Mouse (Mus musculus): ENCODE measurements around the gene Ermp1. TPM values are rescaled to one million over a fixed set of nuclear protein-coding genes. Genes with fewer than 3 reads are reported as not detected.

The Ermp1 gene
- polyA plus RNA-seq, 1 experiment from 2014 or later = 7.9 TPM

DNA sequence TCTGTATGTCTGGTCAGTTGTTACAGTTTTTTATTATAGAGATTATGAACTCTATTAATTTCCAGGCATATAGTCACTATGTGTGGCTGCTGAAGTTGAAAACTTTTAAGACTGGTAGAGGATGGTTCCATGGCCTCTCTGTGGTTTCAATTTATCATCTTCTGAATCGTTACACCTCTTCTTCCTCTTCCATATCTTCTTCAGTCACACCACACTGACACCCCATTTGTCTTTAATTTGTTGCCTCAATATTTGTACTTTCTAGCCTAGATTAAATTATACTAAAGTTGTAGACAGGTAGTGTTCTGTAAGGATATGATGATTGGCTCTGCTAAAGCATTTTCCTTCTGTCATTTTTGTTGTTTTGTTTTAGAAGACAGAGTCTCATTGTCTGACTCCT is 81.7 kb downstream of the Ermp1 start:
- ATAC-seq = no peak
- Histone ChIP-seq H3K4me2 (replicated peaks) (no peak overlapping the region), H3K4me1 (replicated peaks) (no peaks in the 10 kb centered on the region), H3K27ac (no peak overlapping the region), H3K36me3 (peaks cover 18% of the 10 kb centered on the region), H3K9ac (replicated peaks) (no peak overlapping the region), H3K9me3 (no peaks in the 10 kb centered on the region), H3K4me3 (replicated peaks) (no peak overlapping the region), H3K27me3 (no peaks in the 10 kb centered on the region)
- WGBS = 97% methylated on average over 1 of the region's 1 CpGs

DNA sequence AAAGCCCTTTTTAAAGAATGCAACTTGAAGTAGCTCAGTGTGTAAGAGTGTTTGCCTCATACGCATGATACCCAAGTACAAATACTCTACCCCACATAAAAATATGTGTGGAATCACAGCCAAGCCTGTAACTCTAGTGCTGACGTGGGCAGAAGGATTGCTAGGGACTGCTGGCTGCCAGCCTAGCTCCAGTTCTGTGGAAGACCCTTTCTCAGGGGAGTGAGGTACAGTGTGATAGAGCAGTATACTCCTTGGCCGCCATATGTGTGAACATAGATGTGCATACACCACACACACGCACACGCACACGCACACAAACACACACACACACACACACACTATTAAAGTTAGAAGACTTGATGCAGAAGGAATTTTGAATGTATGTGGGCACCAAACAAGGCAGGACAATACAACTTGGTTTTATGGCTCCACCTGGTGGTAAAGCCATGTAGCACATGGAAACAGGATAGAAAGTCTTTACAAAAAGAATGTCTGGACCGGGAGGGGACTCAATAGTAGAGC is 84.9 kb downstream of the Ermp1 start:
- ATAC-seq = peak; percentile 48; the same call in 1 of the 2 replicates
- WGBS = 69% methylated on average over 7 of the region's 7 CpGs

DNA sequence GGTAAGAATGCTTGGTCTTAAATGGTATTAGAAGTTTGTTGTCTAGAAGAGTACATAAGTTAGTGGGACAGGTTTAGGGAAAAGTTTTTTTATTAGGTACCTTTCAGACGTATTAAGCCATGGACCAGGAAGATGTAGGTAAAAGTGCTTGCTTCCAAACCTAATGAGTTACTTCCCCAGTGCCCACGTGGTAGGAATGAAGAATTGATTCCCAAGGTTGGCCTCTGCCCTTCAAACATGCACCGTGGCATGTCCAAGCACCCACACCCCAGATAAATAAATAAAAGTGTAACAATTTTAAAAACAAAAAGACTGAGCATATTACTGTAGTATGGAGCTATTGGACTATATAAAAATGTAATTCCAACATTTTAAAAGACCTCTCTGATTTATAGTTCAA is 85.6 kb downstream of the Ermp1 start:
- Histone ChIP-seq H3K4me3 (replicated peaks) (no peak overlapping the region), H3K4me1 (replicated peaks) (no peaks in the 10 kb centered on the region), H3K27ac (no peak overlapping the region), H3K27me3 (no peaks in the 10 kb centered on the region), H3K4me2 (replicated peaks) (no peak overlapping the region), H3K36me3 (peaks cover 6% of the 10 kb centered on the region; the same call in 1 of the 2 replicates), H3K9me3 (no peaks in the 10 kb centered on the region), H3K9ac (replicated peaks) (no peak overlapping the region)
- no peak for ATAC-seq
- 81% methylated on average over 3 of the region's 3 CpGs for WGBS

More for the DNA sequence above, 84.9 kb downstream of the Ermp1 start:
- Histone ChIP-seq H3K9ac (replicated peaks) (no peak overlapping the region), H3K4me1 (replicated peaks) (no peaks in the 10 kb centered on the region), H3K27ac (no peak overlapping the region), H3K27me3 (no peaks in the 10 kb centered on the region), H3K36me3 (peaks cover 9% of the 10 kb centered on the region; the same call in 1 of the 2 replicates), H3K4me3 (replicated peaks) (no peak overlapping the region), H3K9me3 (no peaks in the 10 kb centered on the region), H3K4me2 (replicated peaks) (no peak overlapping the region)

DNA sequence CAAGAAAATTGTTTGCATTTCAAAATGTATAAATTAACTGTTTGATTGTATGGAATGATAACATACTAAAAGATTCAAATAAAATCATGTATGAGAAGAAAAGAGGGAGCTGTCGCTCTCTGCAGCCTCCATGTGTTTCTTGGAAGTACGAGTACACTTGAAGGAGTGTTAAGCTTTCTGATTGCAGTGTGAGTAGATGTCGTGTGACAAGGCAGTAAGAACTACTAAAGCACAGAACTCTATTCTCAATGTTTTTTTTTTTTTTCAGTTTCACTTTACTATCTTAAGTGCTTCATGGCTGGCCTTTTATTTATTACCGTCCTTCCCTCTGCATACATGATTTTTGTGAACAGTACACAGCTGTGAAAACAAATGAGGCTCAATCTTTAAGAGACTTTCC is 86.0 kb downstream of the Ermp1 start:
- WGBS = 87% methylated on average over 4 of the region's 4 CpGs
- no peak for ATAC-seq

More for the DNA sequence above, 86.0 kb downstream of the Ermp1 start:
- H3K9me3 ChIP-seq = no peaks in the 10 kb centered on the region
- no peak overlapping the region for H3K4me2 ChIP-seq (replicated peaks)
- peaks cover 5% of the 10 kb centered on the region; the same call in 1 of the 2 replicates for H3K36me3 ChIP-seq
- no peak overlapping the region for H3K9ac ChIP-seq (replicated peaks)
- no peak overlapping the region for H3K27ac ChIP-seq
- no peaks in the 10 kb centered on the region for H3K4me1 ChIP-seq (replicated peaks)
- no peaks in the 10 kb centered on the region for H3K27me3 ChIP-seq
- H3K4me3 ChIP-seq (replicated peaks) = no peak overlapping the region

Other genes with a start within 250 kb of the Ermp1 start
- gene Pdcd1lg2, start 237.5 kb downstream of the Ermp1 start, polyA plus RNA-seq (2015; fragmentation: Nextera tagmentation; extraction: Ambion mirVana) = 0.09 TPM in 1 of 2 replicates, not detected in the other
- gene Ric1, start 126.1 kb downstream of the Ermp1 start, polyA plus RNA-seq (2015; fragmentation: Nextera tagmentation; extraction: Ambion mirVana) = 11.9 and 13.0 TPM in 2 replicates
- gene Mlana, start 49.4 kb upstream of the Ermp1 start, polyA plus RNA-seq (2015; fragmentation: Nextera tagmentation; extraction: Ambion mirVana) = not detected in 2 replicates
- 7.6 and 7.7 TPM in 2 replicates for gene 9930021J03Rik, start 157.6 kb upstream of the Ermp1 start, polyA plus RNA-seq (2015; fragmentation: Nextera tagmentation; extraction: Ambion mirVana)
- gene Ranbp6, start 164.6 kb upstream of the Ermp1 start, polyA plus RNA-seq (2015; fragmentation: Nextera tagmentation; extraction: Ambion mirVana) = 46.4 and 50.1 TPM in 2 replicates